Mouse (Mus musculus) thymus, adult 18-20 months (tissue): ENCODE data around the gene Ap2a1.
"Not testable (repeated sequence)": the region's sequence is repeated elsewhere in the genome, so short reads cannot be mapped to it uniquely, and the experiment has no call there.

Experiments
- DNase-seq, 2 experiments: peaks; one replicate each; pipeline ENCODE4 v3.0.0; 2022; ENCODE audit warnings: mixed read lengths in 2 of 2

Ap2a1 gene

GRCm38 (mm10) chr7:44893197-44893596 lies 36.1 kb downstream of the Ap2a1 start:
- no peak for DNase-seq

- peak; percentile 76 to 82 for DNase-seq
Measured at GRCm38 (mm10) chr7:44892276-44892921, 36.9 kb downstream of the Ap2a1 start, which contains the start of gene Med25. Gene Med25, minus strand, starts transcription at chr7:44892712.

GRCm38 (mm10) chr7:44891611-44892010 lies 37.7 kb downstream of the Ap2a1 start:
- DNase-seq: no peak

DNA sequence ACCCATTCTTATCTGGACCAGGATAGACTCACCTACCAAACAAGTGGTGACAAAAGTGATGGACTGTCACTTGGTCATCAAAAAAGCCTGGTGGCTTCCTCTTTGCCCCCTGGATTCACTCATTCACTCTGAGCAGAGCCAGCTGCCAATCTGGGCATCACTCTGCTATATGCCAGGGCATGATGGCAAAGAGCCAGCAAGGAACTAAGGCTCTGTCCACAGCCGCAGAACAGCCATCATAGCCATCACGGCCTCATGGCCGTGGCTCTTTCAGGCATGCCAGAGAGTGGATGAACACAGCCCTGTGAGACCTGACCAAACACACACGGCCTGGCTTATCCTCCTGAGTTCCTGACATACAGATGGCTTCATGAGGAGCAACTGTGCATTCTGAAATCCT lies 38.6 kb downstream of the Ap2a1 start:
- DNase-seq: no peak

- DNase-seq: no peak
Measured at GRCm38 (mm10) chr7:44890180-44890579, 39.1 kb downstream of the Ap2a1 start.

- no peak for DNase-seq
Measured at GRCm38 (mm10) chr7:44888256-44889105, 40.8 kb downstream of the Ap2a1 start.

DNA sequence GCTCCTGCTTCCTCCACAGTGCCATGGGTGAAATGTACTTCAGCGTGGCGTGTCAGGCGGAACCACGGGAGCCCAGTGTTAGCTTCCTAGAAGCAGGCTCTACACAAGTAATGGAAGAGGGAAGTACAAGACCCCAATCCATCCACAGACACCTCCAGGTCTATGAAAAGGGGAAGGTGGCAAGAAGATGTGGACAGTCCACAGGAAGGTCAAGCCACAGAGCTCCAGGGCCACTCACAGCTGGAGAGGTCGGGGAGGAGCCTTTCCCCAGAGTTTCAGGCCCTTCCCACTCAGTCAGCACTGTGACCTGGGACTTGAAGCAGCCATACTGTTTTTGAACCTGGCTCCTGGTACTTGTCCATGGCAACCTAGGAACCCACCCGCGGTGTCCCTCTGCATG lies 42.3 kb downstream of the Ap2a1 start:
- no peak for DNase-seq

- DNase-seq: no peak
Measured at GRCm38 (mm10) chr7:44884637-44885036, 44.7 kb downstream of the Ap2a1 start.

DNA sequence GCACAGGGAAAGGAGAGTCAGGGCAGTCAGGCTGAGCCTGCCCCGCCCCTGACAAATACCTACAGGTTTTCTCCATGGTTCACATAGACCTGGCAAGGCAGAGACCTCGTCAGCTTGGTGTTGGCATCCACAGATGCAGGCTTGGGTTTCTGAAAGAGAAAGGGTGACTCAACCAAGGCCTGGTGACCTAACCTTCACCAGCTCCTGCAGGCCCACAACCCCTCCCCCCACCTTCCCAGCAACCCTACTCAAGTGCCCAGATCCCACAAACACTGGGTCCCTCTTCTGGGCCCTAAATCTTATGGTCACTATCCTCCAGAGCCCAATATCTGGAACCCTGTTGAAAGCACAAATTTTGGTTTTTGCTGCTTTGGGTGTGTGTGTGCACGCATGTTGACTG lies 46.3 kb downstream of the Ap2a1 start:
- no peak for DNase-seq

- no peak for DNase-seq
Measured at GRCm38 (mm10) chr7:44877833-44878232, 51.5 kb downstream of the Ap2a1 start.

DNA sequence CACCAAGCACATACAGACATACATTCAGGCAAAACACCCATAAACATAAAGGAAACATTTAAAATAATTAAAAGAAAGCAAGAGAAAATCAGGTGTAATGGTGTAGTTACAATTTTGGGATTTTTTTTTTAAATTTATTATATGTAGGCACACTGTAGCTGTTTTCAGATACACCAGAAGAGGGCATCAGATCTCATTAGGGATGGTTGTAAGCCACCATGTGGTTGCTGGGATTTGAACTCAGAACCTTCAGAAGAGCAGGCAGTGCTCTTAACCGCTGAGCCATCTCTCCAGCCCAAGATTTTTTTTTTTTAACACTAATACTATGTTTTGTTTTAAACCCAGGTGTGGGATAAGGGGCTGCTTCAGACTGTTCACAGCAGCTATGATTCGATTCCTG lies 57.5 kb downstream of the Ap2a1 start:
- DNase-seq: not testable (repeated sequence)

DNA sequence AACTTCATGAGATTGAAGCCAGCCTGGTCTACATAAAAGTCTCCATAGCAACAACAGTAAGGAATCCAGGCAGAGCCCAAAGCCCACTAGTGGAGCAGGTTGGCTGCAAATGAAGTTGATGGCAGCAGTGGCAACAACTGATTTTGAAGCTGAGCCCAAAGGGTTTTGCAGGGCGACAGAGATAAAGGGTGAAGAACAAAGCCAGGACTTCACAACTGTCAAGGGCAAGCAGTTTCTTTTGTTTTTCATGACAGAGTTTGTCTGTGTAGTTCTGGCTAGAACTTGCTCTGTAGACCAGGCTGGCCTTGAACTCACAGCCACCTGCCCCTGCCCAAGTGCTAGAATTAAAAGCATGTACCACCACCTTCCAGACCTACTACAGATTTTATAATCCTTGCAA lies 58.1 kb downstream of the Ap2a1 start:
- DNase-seq: no peak

DNA sequence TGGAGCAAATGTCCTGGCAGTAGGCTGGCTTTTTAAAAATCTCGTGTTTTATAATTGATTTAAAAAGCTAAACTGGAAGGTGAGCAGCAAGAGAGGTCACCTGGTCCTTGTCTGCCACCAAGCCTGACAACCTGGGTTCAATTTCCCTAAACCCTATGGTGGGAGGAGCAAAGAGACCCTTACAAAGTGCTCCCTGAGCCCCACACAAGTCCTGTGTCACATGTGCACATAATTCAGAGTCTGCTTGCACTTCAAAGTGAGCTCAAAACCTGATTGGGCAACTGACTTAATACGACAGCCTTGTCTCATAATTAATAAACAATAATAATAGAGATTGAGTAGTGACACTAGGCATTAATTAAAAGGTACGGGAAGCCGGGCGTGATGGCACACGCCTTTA lies 58.7 kb downstream of the Ap2a1 start:
- DNase-seq: no peak

- peak; percentile 82 to 89 for DNase-seq
Measured at GRCm38 (mm10) chr7:44869697-44870528, 59.4 kb downstream of the Ap2a1 start, which contains the start of gene Ptov1. Gene Ptov1, minus strand, starts transcription at chr7:44869788.

GRCm38 (mm10) chr7:44868919-44869696 lies 60.2 kb downstream of the Ap2a1 start:
- DNase-seq: peak; percentile 51 to 52

GRCm38 (mm10) chr7:44868465-44868864 lies 60.8 kb downstream of the Ap2a1 start:
- no peak for DNase-seq

DNA sequence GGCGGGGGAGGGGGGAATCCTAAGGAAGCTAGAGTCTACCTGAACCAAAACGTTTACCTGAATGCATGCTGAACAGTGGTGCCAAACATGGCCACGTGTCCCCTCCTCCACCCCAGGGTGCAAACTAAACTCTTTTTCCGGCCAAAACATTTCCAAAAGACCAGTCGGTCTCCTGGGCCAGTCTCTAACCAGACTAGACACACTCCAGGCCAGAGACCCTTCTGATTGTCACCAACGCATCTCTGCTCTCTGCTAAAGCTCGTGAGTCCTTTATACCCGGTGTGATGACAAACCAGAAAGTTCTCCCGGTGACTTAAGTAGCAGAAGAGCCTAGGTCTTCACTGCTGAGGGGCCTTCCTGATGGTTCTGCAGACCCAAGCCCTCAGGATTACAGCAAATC lies 61.5 kb downstream of the Ap2a1 start:
- no peak for DNase-seq

DNA sequence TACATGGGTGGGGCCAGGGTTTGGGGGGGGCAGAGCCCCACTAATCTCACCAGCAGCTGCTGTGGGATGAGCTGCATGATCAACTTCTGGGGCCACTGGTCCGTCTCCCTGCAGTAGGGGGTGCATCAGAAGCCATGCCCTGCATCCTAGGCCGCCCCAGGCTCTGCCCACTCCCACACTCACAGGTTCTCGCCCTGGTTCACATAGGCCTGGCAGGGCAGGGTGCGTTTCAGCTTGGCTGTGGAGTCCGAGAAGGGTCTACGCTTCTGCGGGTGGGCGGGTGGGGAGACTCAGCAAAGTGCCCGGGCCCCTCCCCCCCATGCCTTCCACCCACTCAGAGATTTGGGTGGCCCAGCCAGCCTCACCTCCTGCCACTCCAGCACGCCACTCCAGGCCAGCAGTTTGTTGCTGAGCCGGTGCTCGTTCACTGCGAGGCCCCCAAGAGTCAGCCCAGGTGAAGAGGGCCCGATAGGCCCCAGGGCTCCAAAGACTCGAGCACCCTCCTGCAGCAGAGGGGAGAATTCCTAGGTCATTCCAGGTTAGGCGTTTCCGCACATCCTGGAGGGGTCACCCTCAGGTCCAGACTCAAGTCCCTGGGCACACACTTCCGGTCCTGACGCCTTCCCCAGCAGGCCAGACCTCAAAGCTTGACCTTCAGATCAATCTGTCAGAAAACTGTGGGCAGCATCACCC lies 62.1 kb downstream of the Ap2a1 start:
- no peak for DNase-seq

- DNase-seq: no peak
Measured at GRCm38 (mm10) chr7:44866276-44867009, 62.9 kb downstream of the Ap2a1 start.

- DNase-seq: no peak
Measured at GRCm38 (mm10) chr7:44864595-44865542, 64.4 kb downstream of the Ap2a1 start.
